Mouse (Mus musculus): ENCODE results near the gene Notch2. TPM values are rescaled to one million over a fixed set of nuclear protein-coding genes. Genes with fewer than 3 reads are reported as not detected.

Notch2 gene
- polyA plus RNA-seq, 1 experiment from 2014 or later: 21.2 TPM

- H3K27ac ChIP-seq: no peak overlapping the region
- H3K9me3 ChIP-seq: no peaks in the 10 kb centered on the region
- H3K36me3 ChIP-seq (replicated peaks): peaks cover 94% of the 10 kb centered on the region
- no peaks in the 10 kb centered on the region for H3K27me3 ChIP-seq (ENCODE audit: poor library complexity, severe bottlenecking)
- WGBS: 91% methylated on average over 10 of the region's 10 CpGs
- no peak for DNase-seq (ENCODE audit: extremely low spot score, low spot score)
- no peaks in the 10 kb centered on the region for H3K4me1 ChIP-seq
- no peak overlapping the region for H3K4me3 ChIP-seq
Observed at GRCm38 (mm10) chr3:98145204-98145603, 131.9 kb downstream of the Notch2 start.

DNA sequence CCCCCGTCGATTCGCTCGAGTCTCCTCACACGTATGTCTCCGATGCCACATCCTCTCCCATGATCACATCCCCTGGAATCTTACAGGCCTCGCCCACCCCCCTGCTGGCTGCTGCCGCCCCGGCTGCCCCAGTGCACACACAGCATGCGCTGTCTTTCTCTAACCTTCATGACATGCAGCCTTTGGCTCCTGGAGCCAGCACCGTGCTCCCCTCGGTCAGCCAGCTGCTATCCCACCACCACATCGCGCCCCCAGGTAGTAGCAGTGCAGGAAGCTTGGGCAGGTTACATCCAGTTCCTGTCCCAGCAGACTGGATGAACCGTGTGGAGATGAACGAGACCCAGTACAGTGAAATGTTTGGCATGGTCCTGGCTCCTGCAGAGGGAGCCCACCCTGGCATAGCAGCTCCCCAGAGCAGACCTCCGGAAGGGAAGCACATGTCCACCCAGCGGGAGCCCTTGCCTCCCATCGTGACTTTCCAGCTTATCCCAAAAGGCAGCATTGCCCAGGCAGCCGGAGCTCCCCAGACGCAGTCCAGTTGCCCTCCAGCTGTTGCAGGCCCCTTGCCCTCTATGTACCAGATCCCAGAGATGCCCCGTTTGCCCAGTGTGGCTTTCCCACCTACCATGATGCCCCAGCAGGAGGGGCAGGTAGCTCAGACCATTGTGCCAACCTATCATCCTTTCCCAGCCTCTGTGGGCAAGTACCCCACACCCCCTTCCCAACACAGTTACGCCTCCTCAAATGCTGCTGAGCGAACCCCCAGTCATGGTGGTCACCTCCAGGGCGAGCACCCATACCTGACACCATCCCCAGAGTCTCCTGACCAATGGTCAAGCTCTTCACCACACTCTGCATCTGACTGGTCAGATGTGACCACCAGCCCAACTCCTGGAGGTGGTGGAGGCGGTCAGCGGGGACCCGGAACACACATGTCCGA, 133.4 kb downstream of the Notch2 start:
- Histone ChIP-seq H3K9me3 (no peaks in the 10 kb centered on the region), H3K27me3 (ENCODE audit: poor library complexity, severe bottlenecking) (no peaks in the 10 kb centered on the region), H3K4me3 (no peak overlapping the region), H3K4me1 (no peaks in the 10 kb centered on the region), H3K27ac (no peak overlapping the region), H3K36me3 (replicated peaks) (peaks cover 90% of the 10 kb centered on the region)
- DNase-seq (ENCODE audit: extremely low spot score, low spot score): no peak
- WGBS: 95% methylated on average over 29 of the region's 29 CpGs

DNA sequence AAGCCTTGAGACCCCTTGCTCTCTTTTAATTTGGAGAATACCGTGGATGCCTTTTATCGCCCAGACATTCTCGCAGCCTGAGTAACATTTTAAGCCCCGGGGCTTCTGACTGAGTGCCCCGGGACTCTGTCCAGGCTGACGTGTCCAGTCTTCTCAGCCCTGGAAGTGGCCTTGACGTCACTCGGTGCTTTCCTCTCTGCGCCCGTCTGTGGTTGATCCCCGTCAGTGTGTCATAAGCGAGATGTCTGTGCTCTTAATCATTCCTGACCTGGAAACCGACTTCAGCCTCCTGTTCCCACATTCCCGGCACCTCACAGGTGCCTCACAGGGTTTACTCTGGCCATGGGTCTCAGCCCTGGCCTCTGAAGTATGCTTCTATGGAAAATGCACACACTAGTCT, 134.4 kb downstream of the Notch2 start:
- no peak for DNase-seq (ENCODE audit: extremely low spot score, low spot score)
- H3K9me3 ChIP-seq: no peaks in the 10 kb centered on the region
- no peak overlapping the region for H3K4me3 ChIP-seq
- H3K27me3 ChIP-seq (ENCODE audit: poor library complexity, severe bottlenecking): no peaks in the 10 kb centered on the region
- H3K4me1 ChIP-seq: no peaks in the 10 kb centered on the region
- peaks cover 82% of the 10 kb centered on the region for H3K36me3 ChIP-seq (replicated peaks)
- WGBS: 94% methylated on average over 14 of the region's 14 CpGs
- H3K27ac ChIP-seq: no peak overlapping the region

- Histone ChIP-seq H3K9me3 (no peaks in the 10 kb centered on the region), H3K4me1 (no peaks in the 10 kb centered on the region), H3K36me3 (replicated peaks) (peaks cover 60% of the 10 kb centered on the region), H3K4me3 (no peak overlapping the region), H3K27me3 (ENCODE audit: poor library complexity, severe bottlenecking) (no peaks in the 10 kb centered on the region), H3K27ac (no peak overlapping the region)
- DNase-seq (ENCODE audit: extremely low spot score, low spot score): no peak
- WGBS: 97% methylated on average over 11 of the region's 11 CpGs
Observed at GRCm38 (mm10) chr3:98149881-98150280, 136.6 kb downstream of the Notch2 start.

DNA sequence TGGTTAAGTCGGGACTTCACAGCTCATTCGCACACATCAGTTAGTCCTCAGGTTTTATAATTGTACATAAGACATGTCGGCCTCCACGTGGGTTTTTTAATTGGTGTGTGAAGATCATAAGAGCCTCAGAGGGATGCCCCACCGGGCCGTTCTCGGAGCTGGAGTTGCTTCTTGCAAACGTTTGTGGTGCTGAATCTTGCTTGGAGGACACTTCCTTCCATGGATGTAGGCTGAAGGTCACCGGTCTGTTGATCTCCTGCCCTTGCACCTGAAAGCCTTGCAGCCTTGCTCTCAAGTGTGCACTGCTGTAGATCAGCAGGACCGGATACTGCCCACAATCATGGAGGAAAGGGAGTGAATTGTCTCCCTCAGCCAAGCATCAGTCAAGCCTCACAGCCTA, 137.7 kb downstream of the Notch2 start:
- Histone ChIP-seq H3K27ac (no peak overlapping the region), H3K9me3 (no peaks in the 10 kb centered on the region), H3K36me3 (replicated peaks) (peaks cover 49% of the 10 kb centered on the region), H3K4me1 (no peaks in the 10 kb centered on the region), H3K4me3 (no peak overlapping the region), H3K27me3 (ENCODE audit: poor library complexity, severe bottlenecking) (no peaks in the 10 kb centered on the region)
- WGBS: 90% methylated on average over 10 of the region's 10 CpGs
- no peak for DNase-seq (ENCODE audit: extremely low spot score, low spot score)

- Histone ChIP-seq H3K27me3 (ENCODE audit: poor library complexity, severe bottlenecking) (no peaks in the 10 kb centered on the region), H3K27ac (no peak overlapping the region), H3K4me3 (no peak overlapping the region), H3K36me3 (replicated peaks) (peaks cover 24% of the 10 kb centered on the region), H3K4me1 (no peaks in the 10 kb centered on the region), H3K9me3 (no peaks in the 10 kb centered on the region)
- no peak for DNase-seq (ENCODE audit: extremely low spot score, low spot score)
Observed at GRCm38 (mm10) chr3:98153460-98153859, 140.1 kb downstream of the Notch2 start.

- Histone ChIP-seq H3K36me3 (replicated peaks) (peaks cover 4% of the 10 kb centered on the region), H3K4me1 (peaks cover 4% of the 10 kb centered on the region; the same call in 1 of the 2 replicates), H3K27me3 (ENCODE audit: poor library complexity, severe bottlenecking) (no peaks in the 10 kb centered on the region), H3K27ac (no peak overlapping the region), H3K4me3 (no peak overlapping the region), H3K9me3 (no peaks in the 10 kb centered on the region)
- no peak for DNase-seq (ENCODE audit: extremely low spot score, low spot score)
- 43% methylated on average over 4 of the region's 4 CpGs for WGBS
Observed at GRCm38 (mm10) chr3:98156158-98156557, 142.8 kb downstream of the Notch2 start.

DNA sequence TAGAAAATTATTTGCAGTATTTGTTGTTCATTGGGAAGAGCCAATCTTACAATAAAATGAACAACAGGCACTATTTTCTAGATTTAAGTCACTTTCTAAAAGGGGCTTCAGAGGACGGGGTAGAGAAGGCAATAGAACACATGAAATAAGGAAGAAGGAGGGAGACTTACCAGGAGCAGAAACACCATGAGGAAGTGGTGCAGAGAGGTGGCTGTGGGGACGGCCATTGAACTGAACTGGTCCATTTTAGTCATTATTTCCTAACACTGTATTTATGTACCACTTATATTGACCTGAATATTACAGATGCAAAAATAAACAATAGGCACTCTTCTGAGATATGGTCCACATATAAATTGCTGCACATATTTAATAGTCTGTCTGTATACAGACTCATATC, 143.7 kb downstream of the Notch2 start:
- DNase-seq (ENCODE audit: extremely low spot score, low spot score): no peak
- no peaks in the 10 kb centered on the region for H3K27me3 ChIP-seq (ENCODE audit: poor library complexity, severe bottlenecking)
- WGBS: 75% methylated on average over 2 of the region's 2 CpGs
- H3K4me1 ChIP-seq: peaks cover 4% of the 10 kb centered on the region; the same call in 1 of the 2 replicates
- no peaks in the 10 kb centered on the region for H3K36me3 ChIP-seq (replicated peaks)
- H3K27ac ChIP-seq: no peak overlapping the region
- H3K9me3 ChIP-seq: no peaks in the 10 kb centered on the region
- no peak overlapping the region for H3K4me3 ChIP-seq

DNA sequence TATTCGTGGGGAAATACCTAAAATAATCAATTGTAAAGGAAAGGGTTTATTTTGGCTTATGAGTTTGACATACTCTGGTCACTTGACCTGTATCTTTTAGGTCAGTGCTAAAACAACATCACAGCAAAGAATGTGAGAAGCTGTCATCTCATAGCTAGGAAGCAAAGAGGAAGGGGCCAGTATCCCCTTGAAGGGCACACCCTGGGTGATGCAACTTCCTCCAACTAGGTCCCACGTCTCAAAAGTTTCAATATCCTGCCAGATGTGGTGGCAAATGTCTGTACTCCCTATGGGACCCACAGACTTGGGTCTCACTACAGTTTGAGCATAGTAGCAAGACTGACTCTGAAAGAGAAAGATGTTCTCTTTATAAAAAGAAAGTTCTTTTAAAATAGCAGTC, 144.3 kb downstream of the Notch2 start:
- Histone ChIP-seq H3K36me3 (replicated peaks) (no peaks in the 10 kb centered on the region), H3K4me1 (peaks cover 4% of the 10 kb centered on the region; the same call in 1 of the 2 replicates), H3K27ac (no peak overlapping the region), H3K9me3 (no peaks in the 10 kb centered on the region), H3K27me3 (ENCODE audit: poor library complexity, severe bottlenecking) (no peaks in the 10 kb centered on the region), H3K4me3 (no peak overlapping the region)
- DNase-seq (ENCODE audit: extremely low spot score, low spot score): no peak
- WGBS: 65% methylated on average over 2 of the region's 2 CpGs

DNA sequence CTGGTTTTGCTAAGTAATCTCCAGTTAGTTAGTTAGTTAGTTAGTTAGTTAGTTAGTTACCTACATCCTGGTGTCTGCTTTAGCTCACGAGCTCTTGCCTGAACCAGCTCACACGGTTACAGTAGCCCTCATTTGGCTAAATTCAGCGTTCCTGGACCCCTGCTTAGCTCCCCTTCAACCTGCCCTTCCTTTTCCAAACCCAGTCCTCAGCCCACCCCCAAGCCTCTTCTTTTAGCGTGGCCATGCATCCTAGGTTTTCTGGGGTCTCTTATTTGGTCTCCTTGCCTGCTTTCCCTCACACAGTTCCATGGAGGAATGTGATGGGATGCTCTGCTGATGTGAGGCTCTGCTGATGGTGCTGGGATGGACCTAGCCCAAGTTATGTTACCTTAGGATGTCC, 145.3 kb downstream of the Notch2 start:
- DNase-seq (ENCODE audit: extremely low spot score, low spot score): no peak
- Histone ChIP-seq H3K36me3 (replicated peaks) (no peaks in the 10 kb centered on the region), H3K9me3 (no peaks in the 10 kb centered on the region), H3K27me3 (ENCODE audit: poor library complexity, severe bottlenecking) (no peaks in the 10 kb centered on the region), H3K4me1 (peaks cover 4% of the 10 kb centered on the region; the same call in 1 of the 2 replicates), H3K4me3 (no peak overlapping the region), H3K27ac (no peak overlapping the region)
- whole genome bisulfite sequencing: 84% methylated on average over 4 of the region's 4 CpGs

GRCm38 (mm10) chr3:98159289-98159688, 146.0 kb downstream of the Notch2 start:
- 85% methylated on average over 4 of the region's 4 CpGs for WGBS
- Histone ChIP-seq H3K27ac (no peak overlapping the region), H3K27me3 (ENCODE audit: poor library complexity, severe bottlenecking) (no peaks in the 10 kb centered on the region), H3K9me3 (no peaks in the 10 kb centered on the region), H3K36me3 (replicated peaks) (no peaks in the 10 kb centered on the region), H3K4me3 (no peak overlapping the region), H3K4me1 (peaks cover 4% of the 10 kb centered on the region; the same call in 1 of the 2 replicates)
- DNase-seq (ENCODE audit: extremely low spot score, low spot score): no peak

DNA sequence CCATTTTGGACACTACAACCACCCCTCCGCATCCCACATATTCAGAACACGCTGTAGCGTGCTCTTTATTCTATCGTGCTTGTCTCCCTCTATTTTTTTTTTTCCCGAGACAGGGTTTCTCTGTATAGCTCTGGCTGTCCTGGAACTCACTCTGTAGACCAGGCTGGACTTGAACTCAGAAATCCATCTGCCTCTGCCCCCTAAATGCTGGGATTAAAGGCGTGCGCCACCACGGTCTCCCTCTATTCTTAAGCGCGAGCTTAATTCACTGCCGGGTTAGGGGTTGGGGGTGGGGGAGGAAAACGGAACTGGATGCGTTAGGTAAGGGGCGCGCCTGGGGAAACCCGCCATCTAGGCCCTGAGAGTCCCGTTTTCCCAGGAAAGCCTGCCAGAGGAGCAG, 147.0 kb downstream of the Notch2 start, which contains the start of gene Adam30:
Gene Adam30, plus strand, starts transcription at position 301 of the 400 bp plus-strand sequence.
- H3K9me3 ChIP-seq: no peaks in the 10 kb centered on the region
- H3K4me3 ChIP-seq: no peak within 1 kb of the TSS
- 86% methylated on average over 17 of the region's 17 CpGs for WGBS
- DNase-seq (ENCODE audit: extremely low spot score, low spot score): no peak
- no peaks in the 10 kb centered on the region for H3K27me3 ChIP-seq (ENCODE audit: poor library complexity, severe bottlenecking)
- no peak within 1 kb of the TSS for H3K27ac ChIP-seq
- H3K36me3 ChIP-seq (replicated peaks): no peaks in the 10 kb centered on the region
- H3K4me1 ChIP-seq: peaks cover 4% of the 10 kb centered on the region; the same call in 1 of the 2 replicates

GRCm38 (mm10) chr3:98178340-98178739, 165.0 kb downstream of the Notch2 start:
- no peak for DNase-seq (ENCODE audit: extremely low spot score, low spot score)
- no peaks in the 10 kb centered on the region for H3K4me1 ChIP-seq
- H3K4me3 ChIP-seq: no peak overlapping the region
- no peaks in the 10 kb centered on the region for H3K36me3 ChIP-seq (replicated peaks)
- no peaks in the 10 kb centered on the region for H3K27me3 ChIP-seq (ENCODE audit: poor library complexity, severe bottlenecking)
- WGBS: 86% methylated on average over 4 of the region's 4 CpGs
- no peaks in the 10 kb centered on the region for H3K9me3 ChIP-seq
- no peak overlapping the region for H3K27ac ChIP-seq

Data from forebrain, embryonic 10.5 days (tissue).